Mouse (Mus musculus) midbrain, embryonic 12.5 days (tissue): ENCODE measurements around the gene 4930447C04Rik. TPM values are rescaled to one million over a fixed set of nuclear protein-coding genes. Genes with fewer than 3 reads are reported as not detected.
A peak's percentile ranks its signal among the peaks of the same experiment; 100 is the strongest.

Source experiments
- ATAC-seq: fragments of 200-750 bp; cut with Nextera tagmentation; 2 replicates; pipeline ENCODE4 v1.8.0; 2017; ENCODE audit warnings: low read depth, moderate TSS enrichment, moderate library complexity; ENCODE audit not compliant: low FRiP score
- H3K27ac ChIP-seq: fragments of 300-500 bp; sonication (generic); replicated peaks from 2 replicates; pipeline ENCODE4 v1.5.1; 2016; ENCODE audit warnings: mild to moderate bottlenecking
- H3K27me3 ChIP-seq: fragments of 300-500 bp; sonication (generic); 2 replicates; pipeline ENCODE4 v1.6.1; 2016; ENCODE audit warnings: mild to moderate bottlenecking
- H3K36me3 ChIP-seq: fragments of 300-500 bp; sonication (generic); 2 replicates; pipeline ENCODE4 v1.6.1; 2016
- H3K4me1 ChIP-seq: fragments of 300-500 bp; sonication (generic); 2 replicates; pipeline ENCODE4 v1.6.1; 2016
- H3K4me2 ChIP-seq: fragments of 300-500 bp; sonication (generic); replicated peaks from 2 replicates; pipeline ENCODE4 v1.6.1; 2016; ENCODE audit warnings: mild to moderate bottlenecking, moderate library complexity
- H3K4me3 ChIP-seq: fragments of 300-500 bp; sonication (generic); 2 replicates; pipeline ENCODE4 v1.5.1; 2016; ENCODE audit warnings: mild to moderate bottlenecking
- H3K9ac ChIP-seq: fragments of 300-500 bp; sonication (generic); replicated peaks from 2 replicates; pipeline ENCODE4 v1.6.1; 2016; ENCODE audit warnings: mild to moderate bottlenecking, moderate library complexity
- H3K9me3 ChIP-seq: fragments of 300-500 bp; sonication (generic); 2 replicates; pipeline ENCODE4 v1.6.1; 2016; ENCODE audit warnings: mild to moderate bottlenecking
- WGBS: fragments of 180-500 bp; shearing (Covaris S2); methylation state at CpG from one replicate; pipeline ENCODE4 v1.1.7; 2016; 5-methylcytosine and 5-hydroxymethylcytosine counted together
- polyA plus RNA-seq: library from polyadenylated mRNA; unstranded; fragments of >200 nt; fragmentation: Nextera tagmentation; extraction: Ambion mirVana; gene quantifications from 2 replicates; pipeline ENCODE4 v1.2.1, GENCODE M21; 2016

Gene 4930447C04Rik
- polyA plus RNA-seq, 1 experiment from 2014 or later, result 3.2 TPM

GRCm38 (mm10) chr12:72941398-72942051, 951 bp upstream of the 4930447C04Rik start:
- H3K27ac ChIP-seq, result no peak overlapping the region
- peaks cover 91% of the 10 kb centered on the region for H3K27me3 ChIP-seq
- ATAC-seq, result no peak
- H3K4me3 ChIP-seq, result no peak overlapping the region
- under 1% methylated on average over 32 of the region's 32 CpGs for WGBS
- peaks cover 26% of the 10 kb centered on the region for H3K4me1 ChIP-seq
- no peak overlapping the region for H3K9ac ChIP-seq
- no peaks in the 10 kb centered on the region for H3K36me3 ChIP-seq
- H3K9me3 ChIP-seq, result no peaks in the 10 kb centered on the region
- H3K4me2 ChIP-seq, result no peak overlapping the region

DNA sequence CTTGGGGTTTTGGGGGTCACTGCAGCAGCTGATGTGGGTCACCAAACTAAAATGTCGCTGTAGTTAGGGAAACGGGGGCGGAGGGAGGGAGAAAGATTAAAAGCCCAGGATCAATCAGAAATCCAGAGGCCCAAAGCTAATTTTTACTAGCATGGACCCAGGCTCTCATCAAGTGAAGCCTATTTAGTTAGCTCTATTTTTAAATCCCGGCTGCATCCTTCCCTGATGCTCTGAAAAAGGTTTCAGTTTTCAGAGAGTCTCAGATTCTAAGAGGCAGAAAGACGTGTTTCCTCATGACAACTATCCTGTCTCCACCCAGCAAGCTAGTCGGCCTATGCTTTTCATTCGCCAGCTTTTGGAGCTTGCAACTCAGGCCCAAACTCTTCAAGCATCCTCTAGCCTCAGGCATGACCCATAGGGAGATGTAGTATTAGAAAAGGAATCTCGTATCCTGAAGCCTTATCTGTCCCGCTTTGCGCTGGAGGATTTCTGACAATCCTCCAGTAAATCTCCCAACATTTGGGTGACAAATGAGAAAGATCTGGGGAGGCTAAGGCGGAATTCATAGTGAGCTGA, 336 bp upstream of the 4930447C04Rik start:
- no peak overlapping the region for H3K27ac ChIP-seq
- H3K9me3 ChIP-seq, result no peaks in the 10 kb centered on the region
- H3K27me3 ChIP-seq, result peaks cover 89% of the 10 kb centered on the region
- no peak for ATAC-seq
- H3K36me3 ChIP-seq, result no peaks in the 10 kb centered on the region
- peaks cover 26% of the 10 kb centered on the region for H3K4me1 ChIP-seq
- H3K9ac ChIP-seq, result no peak overlapping the region
- no peak overlapping the region for H3K4me3 ChIP-seq
- H3K4me2 ChIP-seq, result no peak overlapping the region
- 2% methylated on average over 11 of the region's 11 CpGs for WGBS

DNA sequence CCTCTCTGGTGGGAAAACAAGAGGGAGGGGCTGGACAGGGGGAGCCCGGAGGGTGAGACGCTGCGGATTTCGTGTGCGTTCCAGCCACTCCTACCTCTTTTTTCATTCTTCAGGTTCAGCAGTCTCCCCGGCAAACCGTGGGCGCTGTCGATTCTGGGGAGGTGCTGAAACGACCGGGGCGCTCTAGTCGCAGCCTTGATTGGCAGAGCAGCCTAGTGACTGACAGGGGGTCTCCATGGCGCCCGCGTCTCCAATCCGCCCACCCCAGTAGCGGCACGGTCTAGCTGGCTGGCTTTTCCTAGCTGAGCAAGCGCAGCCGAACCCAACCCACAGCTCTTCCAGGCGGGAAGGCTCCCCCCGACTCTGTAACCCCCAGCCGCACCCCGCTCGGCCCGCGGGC, 958 bp downstream of the 4930447C04Rik start, which contains the start of gene Six6:
Gene Six6, plus strand, starts transcription at position 277 of the 400 bp plus-strand sequence.
- ATAC-seq, result peak; percentile 41; the same call in 1 of the 2 replicates
- Histone ChIP-seq H3K4me1 (peaks cover 13% of the 10 kb centered on the region), H3K36me3 (no peaks in the 10 kb centered on the region), H3K27ac (no peak within 1 kb of the TSS), H3K4me2 (peak within 1 kb of the TSS; percentile 26), H3K4me3 (peak within 1 kb of the TSS; percentile 16), H3K9me3 (no peaks in the 10 kb centered on the region), H3K27me3 (peaks cover 88% of the 10 kb centered on the region), H3K9ac (no peak within 1 kb of the TSS)
- 0% methylated on average over 28 of the region's 28 CpGs for WGBS

- WGBS, result 4% methylated on average over 14 of the region's 14 CpGs
- Histone ChIP-seq H3K36me3 (no peaks in the 10 kb centered on the region), H3K4me2 (no peak overlapping the region), H3K9ac (no peak overlapping the region), H3K4me3 (no peak overlapping the region), H3K27me3 (peaks cover 92% of the 10 kb centered on the region), H3K9me3 (no peaks in the 10 kb centered on the region), H3K4me1 (peaks cover 11% of the 10 kb centered on the region), H3K27ac (no peak overlapping the region)
- no peak for ATAC-seq
Observed at GRCm38 (mm10) chr12:72938600-72939490, 1.7 kb downstream of the 4930447C04Rik start.

DNA sequence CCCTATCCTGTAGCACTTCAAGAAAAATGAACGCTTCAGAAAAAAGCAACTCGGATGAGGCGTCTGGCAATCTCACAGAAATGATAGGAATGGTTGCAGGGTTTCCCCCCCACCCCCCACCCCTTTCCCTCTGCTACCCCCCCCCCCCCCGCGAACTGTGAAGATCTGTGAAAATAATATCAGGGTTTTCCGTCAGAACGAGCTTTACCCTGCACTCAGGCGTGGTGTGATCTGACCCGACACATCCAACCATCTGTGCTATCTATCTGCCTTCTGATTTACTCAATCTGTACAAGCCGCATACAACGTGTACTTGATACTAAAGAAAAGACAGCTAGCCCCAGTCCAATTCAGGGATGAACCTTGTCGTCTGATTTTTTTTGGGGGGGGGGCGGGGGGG, 2.4 kb downstream of the 4930447C04Rik start:
- peaks cover 85% of the 10 kb centered on the region for H3K27me3 ChIP-seq
- H3K9ac ChIP-seq, result no peak overlapping the region
- no peak for ATAC-seq
- H3K27ac ChIP-seq, result no peak overlapping the region
- H3K36me3 ChIP-seq, result no peaks in the 10 kb centered on the region
- no peak overlapping the region for H3K4me3 ChIP-seq
- H3K9me3 ChIP-seq, result no peaks in the 10 kb centered on the region
- no peak overlapping the region for H3K4me2 ChIP-seq
- peaks cover 11% of the 10 kb centered on the region for H3K4me1 ChIP-seq
- 3% methylated on average over 11 of the region's 13 CpGs for WGBS

DNA sequence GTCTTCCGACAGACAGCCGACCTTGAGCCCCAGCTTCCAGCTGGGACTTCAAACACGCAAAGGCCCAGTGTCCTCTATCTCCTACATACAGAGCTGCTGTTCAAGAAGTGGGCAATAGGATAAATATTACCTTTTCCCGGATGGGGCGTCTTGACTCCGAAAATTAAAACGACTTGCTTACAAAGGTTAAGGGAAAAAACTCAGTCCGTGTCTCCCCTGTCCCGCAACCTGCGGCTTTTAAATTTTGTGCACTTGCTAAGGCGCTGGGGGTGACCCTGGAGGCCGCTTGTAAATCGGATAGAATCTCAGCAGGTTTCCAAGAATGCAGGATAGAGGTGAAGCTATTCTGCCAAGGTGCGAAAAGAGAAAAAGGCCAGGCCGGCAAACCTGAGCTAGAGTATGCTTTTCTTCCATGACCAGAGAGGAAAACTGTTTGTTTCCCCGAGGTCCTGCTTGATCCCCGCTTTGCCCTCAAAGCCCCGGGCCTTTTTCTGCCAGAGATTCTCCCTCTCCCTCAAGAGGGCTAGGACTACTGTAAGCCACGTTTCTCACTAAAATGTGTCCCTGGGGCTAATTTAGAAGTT, 2.9 kb downstream of the 4930447C04Rik start:
- WGBS, result 1% methylated on average over 19 of the region's 19 CpGs

GRCm38 (mm10) chr12:72936751-72937150, 3.8 kb downstream of the 4930447C04Rik start:
- H3K27me3 ChIP-seq, result peaks cover 75% of the 10 kb centered on the region
- no peak overlapping the region for H3K4me3 ChIP-seq
- no peak overlapping the region for H3K27ac ChIP-seq
- H3K4me2 ChIP-seq, result no peak overlapping the region
- no peak for ATAC-seq
- H3K4me1 ChIP-seq, result peaks cover 11% of the 10 kb centered on the region
- 13% methylated on average over 8 of the region's 8 CpGs for WGBS
- H3K9me3 ChIP-seq, result no peaks in the 10 kb centered on the region
- H3K36me3 ChIP-seq, result no peaks in the 10 kb centered on the region
- H3K9ac ChIP-seq, result no peak overlapping the region

More for the DNA sequence above, 2.9 kb downstream of the 4930447C04Rik start:
- H3K9ac ChIP-seq, result no peak overlapping the region
- no peak overlapping the region for H3K27ac ChIP-seq
- H3K9me3 ChIP-seq, result no peaks in the 10 kb centered on the region
- no peak overlapping the region for H3K4me3 ChIP-seq
- no peak overlapping the region for H3K4me2 ChIP-seq
- no peaks in the 10 kb centered on the region for H3K36me3 ChIP-seq
- peaks cover 82% of the 10 kb centered on the region for H3K27me3 ChIP-seq
- peaks cover 11% of the 10 kb centered on the region for H3K4me1 ChIP-seq
- no peak for ATAC-seq

- Histone ChIP-seq H3K9me3 (no peaks in the 10 kb centered on the region), H3K9ac (0 out of 2 replicates have a peak overlapping the region, but pooled peaks have one; percentile 16), H3K36me3 (no peaks in the 10 kb centered on the region), H3K4me1 (0 out of 2 replicates have a peak, but pooled peaks cover 3% of the 10 kb centered on the region), H3K27ac (no peak overlapping the region), H3K27me3 (peaks cover 23% of the 10 kb centered on the region), H3K4me3 (peak overlapping the region; percentile 38), H3K4me2 (peak overlapping the region; percentile 55)
- WGBS, result 19% methylated on average over 48 of the region's 48 CpGs
- ATAC-seq, result no peak
Observed at GRCm38 (mm10) chr12:72917159-72917993, 23.2 kb downstream of the 4930447C04Rik start.

DNA sequence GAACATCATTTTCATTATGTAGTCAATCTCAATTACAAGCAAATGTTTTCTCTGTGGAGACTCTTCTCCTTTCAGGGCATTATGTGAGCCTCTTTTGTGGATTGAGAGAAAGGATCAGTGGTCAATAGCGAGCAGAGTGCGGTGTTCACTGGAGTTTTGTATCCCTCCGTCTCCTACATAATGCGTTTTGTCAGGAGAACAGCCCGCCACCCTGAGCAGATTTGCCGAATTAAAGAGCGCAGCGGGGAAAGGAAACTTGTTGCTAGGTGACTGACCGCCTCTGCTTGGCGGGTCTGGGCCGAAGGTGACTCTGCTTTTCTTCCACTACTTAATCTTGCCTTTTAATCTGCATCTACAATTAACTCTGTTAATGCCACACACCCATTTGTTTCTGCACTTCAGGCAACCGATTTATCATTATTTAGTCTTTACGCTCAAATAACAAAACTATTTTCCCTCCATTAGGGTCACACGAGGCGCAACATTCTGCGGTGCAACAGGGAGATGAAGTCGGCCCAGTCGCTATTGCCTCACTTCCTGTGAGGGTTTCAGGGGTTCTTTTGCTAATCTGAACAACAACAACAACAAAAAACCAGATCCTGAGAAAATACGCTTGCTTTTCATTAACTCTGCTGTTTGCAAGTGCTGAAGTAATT, 86.1 kb downstream of the 4930447C04Rik start:
- WGBS, result 1% methylated on average over 19 of the region's 19 CpGs
- Histone ChIP-seq H3K36me3 (no peaks in the 10 kb centered on the region), H3K4me3 (no peak overlapping the region)

DNA sequence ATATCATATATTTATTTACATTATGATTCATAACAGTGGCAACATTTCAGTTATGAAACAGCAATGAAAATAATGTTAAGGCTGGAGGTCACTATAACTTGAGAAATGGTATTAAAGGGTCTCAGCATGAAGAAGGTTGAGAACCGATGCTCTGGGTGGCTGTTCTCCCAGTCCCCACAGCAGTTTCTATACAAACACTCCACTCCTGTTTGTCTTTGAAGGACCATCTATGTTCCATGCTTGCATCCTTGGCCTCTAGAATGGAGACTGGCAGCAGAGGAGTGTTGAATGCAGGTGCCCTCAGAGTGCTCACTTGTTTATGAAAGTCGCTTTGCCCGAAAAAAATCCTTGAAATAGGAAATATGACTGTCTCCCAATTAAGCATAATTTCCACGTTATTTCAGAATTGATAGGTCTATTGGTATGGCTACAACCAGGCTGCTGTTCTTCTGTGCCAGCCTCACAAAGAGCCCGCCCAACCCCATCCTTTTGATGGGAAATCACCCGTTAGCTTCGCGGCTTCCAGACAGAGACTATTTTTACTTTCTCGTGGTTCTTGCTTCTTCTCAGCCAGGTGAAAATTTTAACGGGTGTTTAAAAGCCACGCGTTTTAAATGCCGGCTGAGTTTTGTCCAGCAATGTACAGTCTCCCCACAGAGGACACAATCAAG, 87.0 kb downstream of the 4930447C04Rik start:
- H3K9me3 ChIP-seq, result no peaks in the 10 kb centered on the region
- no peak overlapping the region for H3K4me2 ChIP-seq
- H3K4me1 ChIP-seq, result peaks cover 13% of the 10 kb centered on the region
- no peak overlapping the region for H3K27ac ChIP-seq
- no peaks in the 10 kb centered on the region for H3K36me3 ChIP-seq
- ATAC-seq, result no peak
- H3K9ac ChIP-seq, result no peak overlapping the region
- peaks cover 90% of the 10 kb centered on the region for H3K27me3 ChIP-seq
- 19% methylated on average over 13 of the region's 13 CpGs for WGBS
- H3K4me3 ChIP-seq, result no peak overlapping the region

More for the DNA sequence above, 86.1 kb downstream of the 4930447C04Rik start:
- Histone ChIP-seq H3K27me3 (peaks cover 93% of the 10 kb centered on the region), H3K27ac (no peak overlapping the region), H3K4me2 (peak overlapping the region; percentile 26), H3K4me1 (peaks cover 13% of the 10 kb centered on the region), H3K9me3 (peaks cover 7% of the 10 kb centered on the region; the same call in 1 of the 2 replicates), H3K9ac (no peak overlapping the region)
- peak; percentile 71 for ATAC-seq
